Mouse (Mus musculus): Measurements from ENCODE around the gene Dab1. TPM values are rescaled to one million over a fixed set of nuclear protein-coding genes. Genes with fewer than 3 reads are reported as not detected.

Dab1 gene
- total and polyA plus RNA-seq, 3 experiments = not detected

GRCm38 (mm10) chr4:104515681-104516080, 896.5 kb downstream of the Dab1 start:
- no peak for DNase-seq (ENCODE audit: low read depth, low spot score)
- H3K4me3 ChIP-seq (ENCODE audit: control insufficient read depth in 1 of 2, insufficient read depth in 1 of 2, low read depth in 2 of 2, low read length in 2 of 2) = no peak overlapping the region
- no peaks in the 10 kb centered on the region for H3K9me3 ChIP-seq (replicated peaks; ENCODE audit: insufficient read depth, low read length)
- H3K27me3 ChIP-seq (ENCODE audit: control insufficient read depth in 1 of 2, insufficient read depth in 2 of 2, low read length in 2 of 2) = no peaks in the 10 kb centered on the region
- H3K79me2 ChIP-seq (ENCODE audit: control insufficient read depth, insufficient read depth, low read length, poor library complexity) = no peaks in the 10 kb centered on the region
- TF ChIP-seq MAZ (IDR thresholded peaks at IDR 0.05; ENCODE audit: low read depth, low read length) (no peak), MAFK (IDR thresholded peaks at IDR 0.05; ENCODE audit: borderline replicate concordance, low read depth, low read length) (no peak), POLR2AphosphoS2 (IDR thresholded peaks at IDR 0.05; ENCODE audit: low read length) (no peak), CTCF (IDR thresholded peaks at IDR 0.05 in 2 of 3, conservative IDR thresholded peaks at IDR 0.05 in 1 of 3; ENCODE audit: control insufficient read depth in 1 of 3, insufficient read depth in 1 of 3, low read depth in 2 of 3, low read length in 3 of 3, poor library complexity in 1 of 3, severe bottlenecking in 1 of 3) (no peak), TBP (IDR thresholded peaks at IDR 0.05; ENCODE audit: low read depth, low read length) (no peak), ZKSCAN1 (IDR thresholded peaks at IDR 0.05; ENCODE audit: low read depth, low read length) (no peak), GATA1 (IDR thresholded peaks at IDR 0.05; ENCODE audit: low read depth, low read length) (no peak), MAX (IDR thresholded peaks at IDR 0.05; ENCODE audit: low read length) (no peak), NELFE (IDR thresholded peaks at IDR 0.05; ENCODE audit: low read depth, low read length) (no peak), MEF2A (IDR thresholded peaks at IDR 0.05; ENCODE audit: extremely low read depth, insufficient replicate concordance, low read depth, low read length, poor library complexity, severe bottlenecking) (no peak), RAD21 (IDR thresholded peaks at IDR 0.05; ENCODE audit: low read depth, low read length) (no peak), POLR2AphosphoS5 (IDR thresholded peaks at IDR 0.05; ENCODE audit: borderline replicate concordance, low read depth, low read length) (no peak), POLR2A (IDR thresholded peaks at IDR 0.05; ENCODE audit: control insufficient read depth in 1 of 2, insufficient read depth in 1 of 2, low read depth in 1 of 2, low read length in 2 of 2, poor library complexity in 1 of 2) (no peak), ETS1 (IDR thresholded peaks at IDR 0.05; ENCODE audit: low read depth, low read length) (no peak), TCF12 (IDR thresholded peaks at IDR 0.05; ENCODE audit: low read depth, low read length) (no peak), ELF1 (IDR thresholded peaks at IDR 0.05; ENCODE audit: low read depth, low read length) (no peak), CHD2 (IDR thresholded peaks at IDR 0.05; ENCODE audit: low read length) (no peak), TAL1 (IDR thresholded peaks at IDR 0.05; ENCODE audit: low read length) (no peak), KAT2A (conservative IDR thresholded peaks at IDR 0.05; ENCODE audit: low read depth, low read length) (no peak)
- no peaks in the 10 kb centered on the region for H3K4me1 ChIP-seq (ENCODE audit: control insufficient read depth in 1 of 2, insufficient read depth in 2 of 2, low read length in 2 of 2)
- H3K36me3 ChIP-seq (ENCODE audit: control insufficient read depth in 1 of 2, insufficient read depth in 2 of 2, low read length in 2 of 2) = no peaks in the 10 kb centered on the region
- no peak overlapping the region for H3K9ac ChIP-seq (ENCODE audit: control insufficient read depth, low read depth, low read length, poor library complexity, severe bottlenecking)
- H3K27ac ChIP-seq (ENCODE audit: control insufficient read depth, low read depth, low read length) = no peak overlapping the region

GRCm38 (mm10) chr4:104522324-104522723, 903.2 kb downstream of the Dab1 start:
- Histone ChIP-seq H3K36me3 (ENCODE audit: control insufficient read depth in 1 of 2, insufficient read depth in 2 of 2, low read length in 2 of 2) (no peaks in the 10 kb centered on the region), H3K4me3 (ENCODE audit: control insufficient read depth in 1 of 2, insufficient read depth in 1 of 2, low read depth in 2 of 2, low read length in 2 of 2) (no peak overlapping the region), H3K4me1 (ENCODE audit: control insufficient read depth in 1 of 2, insufficient read depth in 2 of 2, low read length in 2 of 2) (no peaks in the 10 kb centered on the region), H3K9ac (ENCODE audit: control insufficient read depth, low read depth, low read length, poor library complexity, severe bottlenecking) (no peak overlapping the region), H3K79me2 (ENCODE audit: control insufficient read depth, insufficient read depth, low read length, poor library complexity) (no peaks in the 10 kb centered on the region), H3K27ac (ENCODE audit: control insufficient read depth, low read depth, low read length) (no peak overlapping the region), H3K9me3 (replicated peaks; ENCODE audit: insufficient read depth, low read length) (no peaks in the 10 kb centered on the region), H3K27me3 (ENCODE audit: control insufficient read depth in 1 of 2, insufficient read depth in 2 of 2, low read length in 2 of 2) (no peaks in the 10 kb centered on the region)
- TF ChIP-seq ZKSCAN1 (IDR thresholded peaks at IDR 0.05; ENCODE audit: low read depth, low read length) (no peak), POLR2AphosphoS5 (IDR thresholded peaks at IDR 0.05; ENCODE audit: borderline replicate concordance, low read depth, low read length) (no peak), GABPA (IDR thresholded peaks at IDR 0.05; ENCODE audit: low read depth, low read length) (no peak), HCFC1 (IDR thresholded peaks at IDR 0.05; ENCODE audit: low read depth, low read length) (no peak), EP300 (IDR thresholded peaks at IDR 0.05; ENCODE audit: low read depth in 1 of 2, low read length in 2 of 2) (no peak), MAZ (IDR thresholded peaks at IDR 0.05; ENCODE audit: low read depth, low read length) (no peak), KAT2A (conservative IDR thresholded peaks at IDR 0.05; ENCODE audit: low read depth, low read length) (no peak), E2F4 (IDR thresholded peaks at IDR 0.05; ENCODE audit: borderline replicate concordance, low read depth, low read length) (no peak), SIN3A (IDR thresholded peaks at IDR 0.05; ENCODE audit: low read length) (no peak), BHLHE40 (IDR thresholded peaks at IDR 0.05; ENCODE audit: borderline replicate concordance, low read depth, low read length) (no peak), MAFK (IDR thresholded peaks at IDR 0.05; ENCODE audit: borderline replicate concordance, low read depth, low read length) (no peak), RCOR1 (IDR thresholded peaks at IDR 0.05; ENCODE audit: low read depth, low read length) (no peak), TBP (IDR thresholded peaks at IDR 0.05; ENCODE audit: low read depth, low read length) (no peak), MEF2A (IDR thresholded peaks at IDR 0.05; ENCODE audit: extremely low read depth, insufficient replicate concordance, low read depth, low read length, poor library complexity, severe bottlenecking) (no peak)
- DNase-seq (ENCODE audit: low read depth, low spot score) = no peak

All from MEL (cell line).